Mouse (Mus musculus) embryonic facial prominence, embryonic 12.5 days (tissue): ENCODE data around the gene Bmp7. TPM values are rescaled to one million over a fixed set of nuclear protein-coding genes. Genes with fewer than 3 reads are reported as not detected.
A peak's percentile ranks its signal among the peaks of the same experiment; 100 is the strongest.

ENCODE experiments used
- ATAC-seq: fragments of 200-750 bp; cut with Nextera tagmentation; 2 replicates; pipeline ENCODE4 v1.8.0; 2017; ENCODE audit not compliant: insufficient number of reproducible peaks, insufficient read depth, low FRiP score, low TSS enrichment
- H3K27ac ChIP-seq: fragments of 300-500 bp; sonication (generic); 2 replicates; pipeline ENCODE4 v1.5.1; 2016; ENCODE audit warnings: mild to moderate bottlenecking
- H3K27me3 ChIP-seq: fragments of 300-500 bp; sonication (generic); 2 replicates; pipeline ENCODE4 v1.6.1; 2016; ENCODE audit warnings: mild to moderate bottlenecking, moderate library complexity
- H3K36me3 ChIP-seq: fragments of 300-500 bp; sonication (generic); 2 replicates; pipeline ENCODE4 v1.6.1; 2016; ENCODE audit warnings: mild to moderate bottlenecking
- H3K4me1 ChIP-seq: fragments of 300-500 bp; sonication (generic); 2 replicates; pipeline ENCODE4 v1.6.1; 2016
- H3K4me2 ChIP-seq: fragments of 300-500 bp; sonication (generic); replicated peaks from 2 replicates; pipeline ENCODE4 v1.6.1; 2016; ENCODE audit warnings: mild to moderate bottlenecking, moderate library complexity
- H3K4me3 ChIP-seq: fragments of 300-500 bp; sonication (generic); 2 replicates; pipeline ENCODE4 v1.5.1; 2016; ENCODE audit warnings: mild to moderate bottlenecking
- H3K9ac ChIP-seq: fragments of 300-500 bp; sonication (generic); 2 replicates; pipeline ENCODE4 v1.6.1; 2016; ENCODE audit warnings: mild to moderate bottlenecking, moderate library complexity
- H3K9me3 ChIP-seq: fragments of 300-500 bp; sonication (generic); 2 replicates; pipeline ENCODE4 v1.6.1; 2016; ENCODE audit warnings: mild to moderate bottlenecking, moderate library complexity
- WGBS: fragments of 180-500 bp; shearing (Covaris S2); methylation state at CpG from one replicate; pipeline ENCODE4 v1.1.7; 2016; 5-methylcytosine and 5-hydroxymethylcytosine counted together
- polyA plus RNA-seq: library from polyadenylated mRNA; unstranded; fragments of >200 nt; fragmentation: Nextera tagmentation; extraction: Ambion mirVana; gene quantifications from 2 replicates; pipeline ENCODE4 v1.2.1, GENCODE M21; 2016

Gene Bmp7
- polyA plus RNA-seq, 1 experiment from 2014 or later = 28.4 TPM

GRCm38 (mm10) chr2:172966480-172966879 lies 26.4 kb upstream of the Bmp7 start:
- H3K27ac ChIP-seq = no peak overlapping the region
- 90% methylated on average over 5 of the region's 5 CpGs for WGBS

GRCm38 (mm10) chr2:172965249-172965648 lies 25.1 kb upstream of the Bmp7 start:
- WGBS = 21% methylated on average over 11 of the region's 11 CpGs
- H3K4me2 ChIP-seq = no peak overlapping the region
- no peaks in the 10 kb centered on the region for H3K9me3 ChIP-seq
- H3K9ac ChIP-seq = no peak overlapping the region
- H3K27ac ChIP-seq = no peak overlapping the region
- H3K36me3 ChIP-seq = no peaks in the 10 kb centered on the region
- 0 out of 2 replicates have a peak, but pooled peaks cover 3% of the 10 kb centered on the region for H3K4me1 ChIP-seq
- H3K4me3 ChIP-seq = no peak overlapping the region
- ATAC-seq = no peak
- no peaks in the 10 kb centered on the region for H3K27me3 ChIP-seq

More at GRCm38 (mm10) chr2:172966480-172966879, 26.4 kb upstream of the Bmp7 start:
- 0 out of 2 replicates have a peak, but pooled peaks cover 3% of the 10 kb centered on the region for H3K4me1 ChIP-seq
- H3K9ac ChIP-seq = no peak overlapping the region
- ATAC-seq = no peak
- H3K9me3 ChIP-seq = no peaks in the 10 kb centered on the region
- no peak overlapping the region for H3K4me2 ChIP-seq
- no peaks in the 10 kb centered on the region for H3K27me3 ChIP-seq
- no peaks in the 10 kb centered on the region for H3K36me3 ChIP-seq
- H3K4me3 ChIP-seq = no peak overlapping the region

- 59% methylated on average over 6 of the region's 6 CpGs for WGBS
- H3K36me3 ChIP-seq = no peaks in the 10 kb centered on the region
Measured at GRCm38 (mm10) chr2:172961211-172961610, 21.1 kb upstream of the Bmp7 start.

GRCm38 (mm10) chr2:172960350-172960749 lies 20.2 kb upstream of the Bmp7 start:
- no peaks in the 10 kb centered on the region for H3K27me3 ChIP-seq
- H3K9ac ChIP-seq = no peak overlapping the region
- no peak overlapping the region for H3K4me2 ChIP-seq
- WGBS = 86% methylated on average over 3 of the region's 3 CpGs
- peaks cover 6% of the 10 kb centered on the region; the same call in 1 of the 2 replicates for H3K9me3 ChIP-seq
- no peaks in the 10 kb centered on the region for H3K36me3 ChIP-seq
- no peak overlapping the region for H3K4me3 ChIP-seq
- no peak overlapping the region for H3K27ac ChIP-seq
- peaks cover 18% of the 10 kb centered on the region for H3K4me1 ChIP-seq
- no peak for ATAC-seq

More at GRCm38 (mm10) chr2:172961211-172961610, 21.1 kb upstream of the Bmp7 start:
- ATAC-seq = no peak
- Histone ChIP-seq H3K27me3 (no peaks in the 10 kb centered on the region), H3K9me3 (peaks cover 2% of the 10 kb centered on the region; the same call in 1 of the 2 replicates), H3K4me2 (no peak overlapping the region), H3K27ac (no peak overlapping the region), H3K4me1 (peaks cover 18% of the 10 kb centered on the region), H3K4me3 (no peak overlapping the region), H3K9ac (no peak overlapping the region)

- Histone ChIP-seq H3K27me3 (no peaks in the 10 kb centered on the region), H3K36me3 (no peaks in the 10 kb centered on the region), H3K4me3 (no peak overlapping the region), H3K9me3 (peaks cover 6% of the 10 kb centered on the region; the same call in 1 of the 2 replicates), H3K4me1 (peaks cover 15% of the 10 kb centered on the region), H3K27ac (no peak overlapping the region), H3K9ac (no peak overlapping the region), H3K4me2 (no peak overlapping the region)
- 45% methylated on average over 13 of the region's 13 CpGs for WGBS
- no peak for ATAC-seq
Measured at GRCm38 (mm10) chr2:172959006-172959768, 19.1 kb upstream of the Bmp7 start.

- H3K4me2 ChIP-seq = no peak overlapping the region
- no peaks in the 10 kb centered on the region for H3K27me3 ChIP-seq
- peak overlapping the region; percentile 64 for H3K27ac ChIP-seq
- H3K4me3 ChIP-seq = no peak overlapping the region
- no peak for ATAC-seq
- peaks cover 6% of the 10 kb centered on the region; the same call in 1 of the 2 replicates for H3K9me3 ChIP-seq
- H3K36me3 ChIP-seq = no peaks in the 10 kb centered on the region
- H3K9ac ChIP-seq = no peak overlapping the region; the same call in 1 of the 2 replicates
- peaks cover 15% of the 10 kb centered on the region for H3K4me1 ChIP-seq
- 18% methylated on average over 5 of the region's 5 CpGs for WGBS
Measured at GRCm38 (mm10) chr2:172958579-172958978, 18.5 kb upstream of the Bmp7 start.

- Histone ChIP-seq H3K9ac (no peak overlapping the region), H3K27ac (no peak overlapping the region), H3K9me3 (peaks cover 6% of the 10 kb centered on the region; the same call in 1 of the 2 replicates), H3K36me3 (no peaks in the 10 kb centered on the region), H3K4me3 (no peak overlapping the region), H3K27me3 (no peaks in the 10 kb centered on the region), H3K4me2 (no peak overlapping the region), H3K4me1 (peaks cover 12% of the 10 kb centered on the region)
- ATAC-seq = no peak
- WGBS = 87% methylated on average over 2 of the region's 2 CpGs
Measured at GRCm38 (mm10) chr2:172951976-172952375, 11.9 kb upstream of the Bmp7 start.

GRCm38 (mm10) chr2:172950722-172951121 lies 10.6 kb upstream of the Bmp7 start:
- Histone ChIP-seq H3K27ac (no peak overlapping the region), H3K4me2 (no peak overlapping the region), H3K9me3 (no peaks in the 10 kb centered on the region), H3K36me3 (no peaks in the 10 kb centered on the region), H3K9ac (no peak overlapping the region), H3K27me3 (no peaks in the 10 kb centered on the region), H3K4me1 (peaks cover 12% of the 10 kb centered on the region), H3K4me3 (no peak overlapping the region)
- 24% methylated on average over 11 of the region's 11 CpGs for WGBS
- no peak for ATAC-seq

- Histone ChIP-seq H3K36me3 (no peaks in the 10 kb centered on the region), H3K4me3 (no peak overlapping the region), H3K27ac (peak overlapping the region; percentile 51; the same call in 1 of the 2 replicates), H3K4me2 (no peak overlapping the region), H3K9me3 (no peaks in the 10 kb centered on the region), H3K4me1 (peaks cover 12% of the 10 kb centered on the region), H3K9ac (no peak overlapping the region), H3K27me3 (no peaks in the 10 kb centered on the region)
- WGBS = 60% methylated on average over 9 of the region's 9 CpGs
- ATAC-seq = no peak
Measured at GRCm38 (mm10) chr2:172950119-172950676, 10.1 kb upstream of the Bmp7 start.

- H3K27me3 ChIP-seq = 0 out of 2 replicates have a peak, but pooled peaks cover 8% of the 10 kb centered on the region
- H3K9ac ChIP-seq = no peak overlapping the region
- no peaks in the 10 kb centered on the region for H3K9me3 ChIP-seq
- H3K27ac ChIP-seq = no peak overlapping the region
- no peak overlapping the region for H3K4me3 ChIP-seq
- no peaks in the 10 kb centered on the region for H3K36me3 ChIP-seq
- WGBS = 50% methylated on average over 5 of the region's 5 CpGs
- ATAC-seq = no peak
- no peak overlapping the region for H3K4me2 ChIP-seq
- peaks cover 12% of the 10 kb centered on the region for H3K4me1 ChIP-seq
Measured at GRCm38 (mm10) chr2:172949051-172949450, 8.9 kb upstream of the Bmp7 start.

GRCm38 (mm10) chr2:172940799-172941163 lies 660 bp upstream of the Bmp7 start:
- H3K27me3 ChIP-seq = peaks cover 53% of the 10 kb centered on the region
- peaks cover 39% of the 10 kb centered on the region for H3K4me1 ChIP-seq
- peak overlapping the region; percentile 57 for H3K4me3 ChIP-seq
- peak overlapping the region; percentile 96 for H3K4me2 ChIP-seq
- ATAC-seq = no peak
- no peaks in the 10 kb centered on the region for H3K36me3 ChIP-seq
- H3K9ac ChIP-seq = peak overlapping the region; percentile 78
- WGBS = under 1% methylated on average over 12 of the region's 13 CpGs
- H3K27ac ChIP-seq = no peak overlapping the region
- H3K9me3 ChIP-seq = no peaks in the 10 kb centered on the region

- peak overlapping the region; percentile 57 for H3K4me3 ChIP-seq
- H3K27me3 ChIP-seq = peaks cover 53% of the 10 kb centered on the region
- no peaks in the 10 kb centered on the region for H3K9me3 ChIP-seq
- H3K27ac ChIP-seq = peak overlapping the region; percentile 89
- peak overlapping the region; percentile 78 for H3K9ac ChIP-seq
- WGBS = 1% methylated on average over 26 of the region's 26 CpGs
- peaks cover 51% of the 10 kb centered on the region for H3K4me1 ChIP-seq
- peak overlapping the region; percentile 96 for H3K4me2 ChIP-seq
- no peaks in the 10 kb centered on the region for H3K36me3 ChIP-seq
- ATAC-seq = no peak
Measured at GRCm38 (mm10) chr2:172939639-172940002, 500 bp downstream of the Bmp7 start.
